Mouse (Mus musculus) stomach, embryonic 14.5 days (tissue): ENCODE measurements around the gene Fzd7. TPM values are rescaled to one million over a fixed set of nuclear protein-coding genes. Genes with fewer than 3 reads are reported as not detected.

ENCODE experiments used
- ATAC-seq: fragments of 200-750 bp; cut with Nextera tagmentation; 2 replicates; pipeline ENCODE4 v1.8.0; 2017; ENCODE audit warnings: low read depth, moderate TSS enrichment; ENCODE audit not compliant: insufficient number of reproducible peaks, insufficient read depth, low FRiP score
- H3K27ac ChIP-seq: fragments of 300-500 bp; sonication (generic); 2 replicates; pipeline ENCODE4 v1.5.1; 2014; ENCODE audit warnings: mild to moderate bottlenecking, low read length, moderate library complexity, mixed read lengths
- H3K27me3 ChIP-seq: fragments of 300-500 bp; sonication (generic); 2 replicates; pipeline ENCODE4 v1.6.1; 2014; ENCODE audit warnings: low read length, control low read depth, mixed read lengths; ENCODE audit not compliant: control insufficient read depth, insufficient read depth
- H3K36me3 ChIP-seq: fragments of 300-500 bp; sonication (generic); 2 replicates; pipeline ENCODE4 v1.6.1; 2014; ENCODE audit warnings: mild to moderate bottlenecking, control low read depth, low read length, moderate library complexity, mixed read lengths; ENCODE audit not compliant: control insufficient read depth, insufficient read depth
- H3K4me1 ChIP-seq: fragments of 300-500 bp; sonication (generic); 2 replicates; pipeline ENCODE4 v1.6.1; 2014; ENCODE audit warnings: low read length, control low read depth, mixed read lengths; ENCODE audit not compliant: control insufficient read depth, insufficient read depth
- H3K4me2 ChIP-seq: fragments of 300-500 bp; sonication (generic); replicated peaks from 2 replicates; pipeline ENCODE4 v1.6.1; 2014; ENCODE audit warnings: low read depth, low read length, control low read depth
- H3K4me3 ChIP-seq: fragments of 300-500 bp; sonication (generic); 2 replicates; pipeline ENCODE4 v1.5.1; 2014; ENCODE audit warnings: low read depth, low read length, control low read depth
- H3K9ac ChIP-seq: fragments of 300-500 bp; sonication (generic); replicated peaks from 2 replicates; pipeline ENCODE4 v1.6.1; 2014; ENCODE audit warnings: low read depth, mild to moderate bottlenecking, control low read depth, low read length, moderate library complexity, mixed read lengths
- H3K9me3 ChIP-seq: fragments of 300-500 bp; sonication (generic); 2 replicates; pipeline ENCODE4 v1.6.1; 2016; ENCODE audit warnings: low read depth, low read length, control low read depth; ENCODE audit not compliant: control insufficient read depth
- WGBS: fragments of 180-500 bp; shearing (Covaris S2); extraction: QIAGEN DNeasy Blood & Tissue Kit; methylation state at CpG from one replicate; pipeline ENCODE4 v1.1.7; 2014; 5-methylcytosine and 5-hydroxymethylcytosine counted together
- polyA plus RNA-seq: library from polyadenylated mRNA; unstranded; fragments of >200 nt; fragmentation: Nextera tagmentation; extraction: Ambion mirVana; gene quantifications from 2 replicates; pipeline ENCODE4 v1.2.1, GENCODE M21; 2014

The Fzd7 gene
- polyA plus RNA-seq, 1 experiment from 2014 or later, result 13.3 TPM

- Histone ChIP-seq H3K27me3 (no peaks in the 10 kb centered on the region), H3K9me3 (no peaks in the 10 kb centered on the region), H3K9ac (no peak overlapping the region), H3K4me3 (no peak overlapping the region), H3K4me1 (no peaks in the 10 kb centered on the region), H3K4me2 (no peak overlapping the region), H3K27ac (no peak overlapping the region), H3K36me3 (no peaks in the 10 kb centered on the region)
- WGBS, result 65% methylated on average over 6 of the region's 6 CpGs
- ATAC-seq, result no peak
These were observed 15.8 kb downstream of the Fzd7 start for GRCm38 (mm10) chr1:59497741-59498613.

DNA sequence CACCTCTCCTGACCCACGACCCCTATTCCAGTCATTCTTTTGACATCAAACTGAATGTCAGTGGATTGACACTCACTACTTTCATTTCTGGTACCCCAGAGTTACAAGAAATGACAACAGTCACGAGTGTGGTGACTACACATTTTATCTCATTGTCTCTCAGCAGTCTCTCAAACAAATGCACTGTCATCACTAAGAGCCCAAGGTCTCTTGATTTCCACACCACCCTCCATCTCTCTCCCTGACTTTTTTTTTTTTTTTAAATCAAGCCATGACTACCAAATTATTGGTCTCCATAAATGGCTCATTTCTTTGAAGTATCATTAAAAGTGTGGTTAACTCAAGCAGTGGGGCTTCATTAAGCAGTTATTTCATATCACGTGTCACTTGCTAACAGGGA is 17.1 kb downstream of the Fzd7 start:
- Histone ChIP-seq H3K27ac (no peak overlapping the region), H3K4me3 (no peak overlapping the region), H3K4me1 (no peaks in the 10 kb centered on the region), H3K4me2 (no peak overlapping the region), H3K9me3 (no peaks in the 10 kb centered on the region), H3K9ac (no peak overlapping the region), H3K27me3 (no peaks in the 10 kb centered on the region), H3K36me3 (no peaks in the 10 kb centered on the region)
- 85% methylated on average over 3 of the region's 3 CpGs for WGBS
- no peak for ATAC-seq

GRCm38 (mm10) chr1:59502355-59502754 is 20.1 kb downstream of the Fzd7 start:
- Histone ChIP-seq H3K27ac (no peak overlapping the region), H3K9me3 (no peaks in the 10 kb centered on the region), H3K4me3 (no peak overlapping the region), H3K36me3 (no peaks in the 10 kb centered on the region), H3K9ac (no peak overlapping the region), H3K4me1 (no peaks in the 10 kb centered on the region), H3K4me2 (no peak overlapping the region), H3K27me3 (no peaks in the 10 kb centered on the region)
- ATAC-seq, result no peak
- WGBS, result 68% methylated on average over 2 of the region's 2 CpGs

DNA sequence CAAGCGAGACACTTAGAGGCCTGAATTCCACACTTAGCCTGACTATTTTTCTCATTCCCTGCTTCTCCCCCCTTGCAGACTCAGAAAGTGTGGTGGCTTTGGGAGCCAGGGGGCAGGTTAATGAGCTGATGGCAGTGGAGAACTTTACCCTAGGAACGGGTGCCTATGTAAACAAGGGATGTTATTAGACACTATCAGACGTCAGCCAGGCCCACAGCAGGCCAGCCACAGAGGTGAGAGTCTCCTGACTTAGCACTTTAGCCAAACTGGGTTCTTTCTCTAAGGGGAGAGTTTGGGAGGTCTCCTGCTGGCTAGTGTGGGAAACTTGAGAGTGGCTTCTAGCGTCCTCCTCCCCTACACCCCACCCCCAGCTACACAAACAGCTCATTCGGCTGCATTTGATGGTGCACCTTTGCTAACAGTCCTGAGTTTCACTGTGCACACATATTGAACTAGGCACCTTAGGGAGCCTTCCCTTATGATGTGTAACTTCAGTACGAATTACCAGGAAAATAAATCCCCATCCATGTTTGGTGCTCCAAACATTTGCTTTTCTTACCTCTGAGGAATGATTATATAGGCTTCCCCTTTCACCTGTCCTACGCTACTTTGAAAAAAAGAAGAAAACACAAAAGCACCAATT is 21.6 kb downstream of the Fzd7 start:
- ATAC-seq, result no peak
- Histone ChIP-seq H3K27me3 (no peaks in the 10 kb centered on the region), H3K4me3 (no peak overlapping the region), H3K4me2 (no peak overlapping the region), H3K27ac (no peak overlapping the region), H3K9ac (no peak overlapping the region), H3K9me3 (no peaks in the 10 kb centered on the region), H3K36me3 (no peaks in the 10 kb centered on the region), H3K4me1 (peaks cover 3% of the 10 kb centered on the region; the same call in 1 of the 2 replicates)
- 47% methylated on average over 7 of the region's 7 CpGs for WGBS

- H3K4me2 ChIP-seq, result no peak overlapping the region
- no peak for ATAC-seq
These were observed 22.1 kb downstream of the Fzd7 start for GRCm38 (mm10) chr1:59504302-59504700.

DNA sequence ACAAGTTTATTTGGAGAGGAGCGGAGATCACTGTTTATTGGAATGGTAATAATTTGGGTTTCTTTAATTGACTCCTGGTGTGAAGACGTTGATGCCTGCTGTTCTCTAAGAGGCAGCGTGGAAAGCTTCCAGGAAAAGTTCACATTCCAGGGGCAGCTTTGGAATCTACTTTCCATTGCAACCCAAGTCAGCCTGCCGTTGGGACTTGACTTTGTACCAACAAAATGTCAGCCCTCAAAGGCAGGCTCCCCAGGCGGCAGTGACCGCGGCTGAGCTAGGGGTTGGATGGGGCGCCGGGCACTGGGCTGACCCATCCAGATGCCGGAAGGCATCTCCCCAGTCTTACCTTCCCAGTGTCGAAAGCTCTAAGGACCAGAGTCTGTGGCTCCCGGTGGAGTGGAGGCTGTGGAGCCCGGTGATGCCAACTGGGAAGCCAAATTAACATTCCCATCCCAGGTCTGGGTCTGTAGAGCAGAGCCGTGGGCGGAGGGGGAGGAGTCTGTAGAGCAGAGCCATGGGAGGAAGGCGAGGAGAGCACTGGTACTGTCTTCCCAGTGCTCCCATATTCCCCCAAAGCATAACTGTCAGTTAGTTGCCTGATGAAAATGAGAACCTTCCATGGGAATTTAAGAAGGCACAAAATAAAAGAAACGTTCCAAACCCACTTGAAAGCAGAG is 26.4 kb downstream of the Fzd7 start:
- no peaks in the 10 kb centered on the region for H3K9me3 ChIP-seq
- WGBS, result 39% methylated on average over 17 of the region's 17 CpGs
- no peak overlapping the region for H3K9ac ChIP-seq
- H3K4me1 ChIP-seq, result peaks cover 4% of the 10 kb centered on the region; the same call in 1 of the 2 replicates
- no peak overlapping the region for H3K4me2 ChIP-seq
- H3K27me3 ChIP-seq, result no peaks in the 10 kb centered on the region
- no peak for ATAC-seq
- no peak overlapping the region for H3K27ac ChIP-seq
- H3K4me3 ChIP-seq, result no peak overlapping the region
- no peaks in the 10 kb centered on the region for H3K36me3 ChIP-seq

More at GRCm38 (mm10) chr1:59504302-59504700, 22.1 kb downstream of the Fzd7 start:
- no peaks in the 10 kb centered on the region for H3K36me3 ChIP-seq
- no peaks in the 10 kb centered on the region for H3K9me3 ChIP-seq
- 77% methylated on average over 2 of the region's 2 CpGs for WGBS
- no peak overlapping the region for H3K27ac ChIP-seq
- peaks cover 4% of the 10 kb centered on the region; the same call in 1 of the 2 replicates for H3K4me1 ChIP-seq
- H3K27me3 ChIP-seq, result no peaks in the 10 kb centered on the region
- no peak overlapping the region for H3K4me3 ChIP-seq
- H3K9ac ChIP-seq, result no peak overlapping the region

GRCm38 (mm10) chr1:59511566-59512270 is 29.5 kb downstream of the Fzd7 start:
- H3K36me3 ChIP-seq, result no peaks in the 10 kb centered on the region
- no peaks in the 10 kb centered on the region for H3K9me3 ChIP-seq
- H3K27me3 ChIP-seq, result no peaks in the 10 kb centered on the region
- H3K27ac ChIP-seq, result no peak overlapping the region
- peaks cover 11% of the 10 kb centered on the region; the same call in 1 of the 2 replicates for H3K4me1 ChIP-seq
- H3K4me3 ChIP-seq, result no peak overlapping the region
- ATAC-seq, result no peak
- no peak overlapping the region for H3K9ac ChIP-seq
- no peak overlapping the region for H3K4me2 ChIP-seq
- 69% methylated on average over 9 of the region's 9 CpGs for WGBS
